Mouse (Mus musculus) heart, adult 2 months (tissue): Measurements from ENCODE around the gene Casc1. TPM values are rescaled to one million over a fixed set of nuclear protein-coding genes. Genes with fewer than 3 reads are reported as not detected.
A peak's percentile ranks its signal among the peaks of the same experiment; 100 is the strongest.

Experiments used
- DNase-seq, 2 experiments: peaks; one replicate each; pipeline ENCODE4 v3.0.0; 2021
- H3K27ac ChIP-seq: fragments of 200-600 bp; 2 replicates; pipeline ENCODE4 v1.8.1; 2022
- H3K27me3 ChIP-seq: fragments of 200-500 bp; 2 replicates; pipeline ENCODE4 v1.6.1; 2012; ENCODE audit warnings: mild to moderate bottlenecking, low read length, inconsistent platforms, mixed read lengths; ENCODE audit not compliant: control insufficient read depth, insufficient read depth
- H3K36me3 ChIP-seq: fragments of 200-500 bp; 2 replicates; pipeline ENCODE4 v1.6.1; 2012; ENCODE audit warnings: low read length, inconsistent platforms; ENCODE audit not compliant: control insufficient read depth, insufficient read depth
- H3K4me1 ChIP-seq: fragments of 200-500 bp; 2 replicates; pipeline ENCODE4 v1.6.1; 2011; ENCODE audit warnings: low read length; ENCODE audit not compliant: control insufficient read depth, insufficient read depth
- H3K4me3 ChIP-seq: fragments of 200-600 bp; 2 replicates; pipeline ENCODE4 v1.8.1; 2022
- H3K79me2 ChIP-seq: fragments of 200-500 bp; replicated peaks from 2 replicates; pipeline ENCODE4 v1.6.1; 2012; ENCODE audit warnings: mild to moderate bottlenecking, inconsistent platforms, low read length, moderate library complexity, mixed read lengths; ENCODE audit not compliant: control insufficient read depth, insufficient read depth
- H3K9ac ChIP-seq: fragments of 200-500 bp; 2 replicates; pipeline ENCODE4 v1.6.1; 2012; ENCODE audit warnings: low read depth, mild to moderate bottlenecking, control low read depth, inconsistent platforms, low read length, mixed read lengths
- CTCF ChIP-seq: fragments of 200-600 bp; IDR thresholded peaks from 2 replicates; pipeline ENCODE4 v1.8.1; 2022; ENCODE audit warnings: antibody characterized with exemption, mild to moderate bottlenecking, moderate library complexity
- EP300 ChIP-seq: fragments of 200-500 bp; IDR thresholded peaks from 2 replicates; pipeline ENCODE4 v1.6.1; 2011; ENCODE audit warnings: low read depth, low read length, control low read depth; ENCODE audit not compliant: insufficient read depth
- POLR2A ChIP-seq: fragments of 200-500 bp; IDR thresholded peaks from 2 replicates; pipeline ENCODE4 v1.6.1; 2011; ENCODE audit warnings: mild to moderate bottlenecking, low read depth, low read length, control low read depth; ENCODE audit not compliant: insufficient read depth
- WGBS: fragments of 180-500 bp; shearing (Covaris S2); methylation state at CpG from one replicate; pipeline ENCODE4 v1.1.7; 2018; 5-methylcytosine and 5-hydroxymethylcytosine counted together
- intact Hi-C: fragments of 180-260 bp; cut with DNase I; formaldehyde crosslinking; loops from one replicate; pipeline ENCODE4 v1.15.1; 2025
- polyA plus RNA-seq: library from polyadenylated mRNA; depleted of rRNA; stranded (reverse); fragments of >200 nt; gene quantifications from 2 replicates; pipeline ENCODE4 v1.2.3, GENCODE M21; 2012
- total RNA-seq, 2 experiments: library from RNA; stranded (reverse); gene quantifications; 2 replicates each; pipeline ENCODE4 v1.2.3; 2021

The Casc1 gene
- total and polyA plus RNA-seq, 3 experiments = 0.86 to 1.4 (median 0.98) TPM

GRCm38 (mm10) chr6:145160581-145160980, 50.2 kb downstream of the Casc1 start:
- H3K79me2 ChIP-seq = no peaks in the 10 kb centered on the region
- no peak for DNase-seq
- intact Hi-C loops = no loop called here
- H3K36me3 ChIP-seq = no peaks in the 10 kb centered on the region
- H3K27me3 ChIP-seq = no peaks in the 10 kb centered on the region
- no peak overlapping the region for H3K27ac ChIP-seq
- H3K4me1 ChIP-seq = no peaks in the 10 kb centered on the region; the same call in 1 of the 2 replicates
- no peak overlapping the region for H3K9ac ChIP-seq
- 60% methylated on average over 5 of the region's 5 CpGs for WGBS
- TF ChIP-seq CTCF (no peak), POLR2A (no peak), EP300 (no peak)
- H3K4me3 ChIP-seq = no peak overlapping the region

GRCm38 (mm10) chr6:145158619-145159018, 52.2 kb downstream of the Casc1 start:
- Histone ChIP-seq H3K79me2 (no peaks in the 10 kb centered on the region), H3K4me1 (no peaks in the 10 kb centered on the region; the same call in 1 of the 2 replicates), H3K36me3 (no peaks in the 10 kb centered on the region), H3K27ac (no peak overlapping the region), H3K9ac (no peak overlapping the region), H3K4me3 (no peak overlapping the region), H3K27me3 (no peaks in the 10 kb centered on the region)
- no peak for DNase-seq
- intact Hi-C loops = no loop called here
- TF ChIP-seq EP300 (no peak), POLR2A (no peak), CTCF (peak; percentile 36)
- 53% methylated on average over 4 of the region's 4 CpGs for WGBS

- Histone ChIP-seq H3K36me3 (no peaks in the 10 kb centered on the region), H3K4me1 (no peaks in the 10 kb centered on the region), H3K79me2 (no peaks in the 10 kb centered on the region), H3K9ac (no peak overlapping the region), H3K27ac (no peak overlapping the region), H3K4me3 (no peak overlapping the region), H3K27me3 (no peaks in the 10 kb centered on the region)
- DNase-seq = peak in 1 of 2 experiments; percentile 31
- 51% methylated on average over 9 of the region's 9 CpGs for WGBS
- TF ChIP-seq CTCF = no peak
- intact Hi-C loops = no loop called here
Observed at GRCm38 (mm10) chr6:145149054-145149453, 61.8 kb downstream of the Casc1 start.

DNA sequence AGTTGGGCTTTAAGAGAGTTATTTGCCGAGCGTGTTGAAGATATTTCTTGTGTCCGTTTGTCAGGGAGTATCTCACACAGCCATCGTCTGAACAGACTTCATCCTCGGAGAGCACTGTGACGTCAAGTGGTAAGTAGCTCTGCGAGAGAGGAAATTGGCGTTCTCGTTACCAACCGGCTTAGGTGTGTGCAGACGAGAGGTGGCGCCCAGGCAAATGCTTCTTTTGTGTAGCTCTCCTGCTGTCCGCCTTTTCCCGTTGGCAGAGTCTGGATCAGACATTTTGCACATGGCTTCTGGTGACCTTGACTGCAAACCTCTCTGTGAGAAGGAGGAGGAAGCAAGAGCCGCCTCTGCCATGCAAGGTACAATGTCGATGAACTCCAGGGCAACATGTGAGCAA, 63.1 kb downstream of the Casc1 start:
- Histone ChIP-seq H3K27ac (no peak overlapping the region), H3K36me3 (no peaks in the 10 kb centered on the region), H3K9ac (no peak overlapping the region), H3K4me3 (no peak overlapping the region), H3K27me3 (no peaks in the 10 kb centered on the region), H3K4me1 (no peaks in the 10 kb centered on the region), H3K79me2 (no peaks in the 10 kb centered on the region)
- intact Hi-C loops = no loop called here
- TF ChIP-seq EP300 (no peak), POLR2A (no peak), CTCF (no peak)
- no peak for DNase-seq
- 87% methylated on average over 16 of the region's 16 CpGs for WGBS

DNA sequence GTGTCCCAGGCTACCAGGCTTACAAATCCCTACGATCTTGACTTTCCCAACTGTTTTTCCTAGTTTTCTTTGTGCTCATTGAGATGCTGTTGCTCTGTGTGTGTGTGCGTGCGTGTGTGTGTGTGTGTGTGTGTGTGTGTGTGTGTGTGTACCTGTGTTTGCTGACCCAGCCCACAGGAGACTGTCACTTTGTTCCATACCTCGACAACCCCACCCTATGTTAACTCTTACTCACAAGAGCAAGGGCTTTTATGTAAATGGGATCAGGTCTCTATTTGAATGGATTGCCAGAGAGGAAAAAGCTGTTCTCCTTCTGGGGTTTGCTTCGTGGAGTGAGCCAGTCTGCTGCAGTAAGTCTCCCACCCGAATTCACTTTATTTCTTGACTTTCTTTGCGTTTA, 65.6 kb downstream of the Casc1 start:
- intact Hi-C loops = no loop called here
- no peaks in the 10 kb centered on the region for H3K36me3 ChIP-seq
- 85% methylated on average over 7 of the region's 7 CpGs for WGBS

DNA sequence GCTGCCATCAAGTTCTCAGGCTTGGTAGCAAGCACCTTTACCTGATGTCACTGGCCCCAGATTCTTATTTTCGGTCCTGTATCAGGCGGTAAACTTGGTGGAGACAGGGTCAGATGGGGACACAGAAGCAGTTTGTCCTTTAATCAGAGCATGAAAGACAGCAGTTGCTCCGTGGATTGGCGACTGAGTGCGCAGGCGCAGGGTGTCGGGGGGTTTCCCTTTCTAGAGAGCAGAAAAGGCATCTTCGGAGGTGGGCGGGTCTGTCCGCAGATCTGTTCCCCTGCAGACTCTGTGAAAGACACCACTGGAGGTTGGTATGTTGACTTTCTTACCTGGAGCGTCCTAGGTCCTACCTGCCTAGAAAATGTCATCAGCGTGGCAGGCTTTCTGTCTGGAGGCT, 69.0 kb downstream of the Casc1 start:
- WGBS = 89% methylated on average over 12 of the region's 12 CpGs
- H3K9ac ChIP-seq = no peak overlapping the region
- no peak for TF ChIP-seq POLR2A
- no peak for TF ChIP-seq EP300
- no peak for TF ChIP-seq CTCF

More for the DNA sequence above, 65.6 kb downstream of the Casc1 start:
- no peaks in the 10 kb centered on the region for H3K79me2 ChIP-seq
- H3K27me3 ChIP-seq = no peaks in the 10 kb centered on the region
- no peak for TF ChIP-seq EP300
- no peak overlapping the region for H3K27ac ChIP-seq
- H3K4me3 ChIP-seq = no peak overlapping the region
- H3K9ac ChIP-seq = no peak overlapping the region
- DNase-seq = no peak
- peaks cover 2% of the 10 kb centered on the region; the same call in 1 of the 2 replicates for H3K4me1 ChIP-seq

More for the DNA sequence above, 69.0 kb downstream of the Casc1 start:
- Histone ChIP-seq H3K4me3 (no peak overlapping the region), H3K36me3 (no peaks in the 10 kb centered on the region), H3K27me3 (no peaks in the 10 kb centered on the region), H3K79me2 (no peaks in the 10 kb centered on the region), H3K27ac (no peak overlapping the region), H3K4me1 (peaks cover 4% of the 10 kb centered on the region)
- no peak for DNase-seq
- intact Hi-C loops = no loop called here
